Mouse (Mus musculus) midbrain, embryonic 16.5 days (tissue): ENCODE results near the gene Slc26a10. TPM values are rescaled to one million over a fixed set of nuclear protein-coding genes. Genes with fewer than 3 reads are reported as not detected.

Experiments used
- ATAC-seq: fragments of 200-750 bp; cut with Nextera tagmentation; 2 replicates; pipeline ENCODE4 v1.8.0; 2017; ENCODE audit warnings: moderate TSS enrichment
- H3K27ac ChIP-seq: fragments of 300-500 bp; sonication (generic); 2 replicates; pipeline ENCODE4 v1.5.1; 2014; ENCODE audit warnings: mild to moderate bottlenecking, low read length, mixed read lengths
- H3K27me3 ChIP-seq: fragments of 300-500 bp; sonication (generic); 2 replicates; pipeline ENCODE4 v1.6.1; 2014; ENCODE audit warnings: low read depth, low read length, mixed read lengths; ENCODE audit not compliant: control insufficient read depth, insufficient read depth
- H3K36me3 ChIP-seq: fragments of 300-500 bp; sonication (generic); 2 replicates; pipeline ENCODE4 v1.6.1; 2014; ENCODE audit warnings: mild to moderate bottlenecking, low read length, moderate library complexity, mixed read lengths; ENCODE audit not compliant: control insufficient read depth, insufficient read depth
- H3K4me1 ChIP-seq: fragments of 300-500 bp; sonication (generic); 2 replicates; pipeline ENCODE4 v1.6.1; 2014; ENCODE audit warnings: mild to moderate bottlenecking, low read length, mixed read lengths; ENCODE audit not compliant: control insufficient read depth, insufficient read depth
- H3K4me2 ChIP-seq: fragments of 300-500 bp; sonication (generic); 2 replicates; pipeline ENCODE4 v1.6.1; 2014; ENCODE audit warnings: mild to moderate bottlenecking, low read length, mixed read lengths
- H3K4me3 ChIP-seq: fragments of 300-500 bp; sonication (generic); 2 replicates; pipeline ENCODE4 v1.5.1; 2014; ENCODE audit warnings: low read depth, mild to moderate bottlenecking, low read length, moderate library complexity, mixed read lengths
- H3K9ac ChIP-seq: fragments of 300-500 bp; sonication (generic); 2 replicates; pipeline ENCODE4 v1.6.1; 2014; ENCODE audit warnings: low read depth, low read length, mixed read lengths
- H3K9me3 ChIP-seq: fragments of 300-500 bp; sonication (generic); replicated peaks from 2 replicates; pipeline ENCODE4 v1.6.1; 2014; ENCODE audit warnings: mild to moderate bottlenecking, low read length, mixed read lengths; ENCODE audit not compliant: control insufficient read depth, poor library complexity, severe bottlenecking
- WGBS: fragments of 180-500 bp; shearing (Covaris S2); extraction: QIAGEN DNeasy Blood & Tissue Kit; methylation state at CpG from one replicate; pipeline ENCODE4 v1.1.7; 2014; 5-methylcytosine and 5-hydroxymethylcytosine counted together
- polyA plus RNA-seq: library from polyadenylated mRNA; unstranded; fragments of >200 nt; fragmentation: Nextera tagmentation; extraction: Ambion mirVana; gene quantifications from 2 replicates; pipeline ENCODE4 v1.2.1, GENCODE M21; 2015

Slc26a10 gene
- polyA plus RNA-seq, 1 experiment from 2014 or later, result 1.2 TPM

GRCm38 (mm10) chr10:127203106-127203505 is 22.7 kb upstream of the Slc26a10 start:
- WGBS, result 99% methylated on average over 3 of the region's 3 CpGs
- Histone ChIP-seq H3K4me3 (no peak overlapping the region), H3K27ac (no peak overlapping the region), H3K4me1 (no peaks in the 10 kb centered on the region), H3K9me3 (no peaks in the 10 kb centered on the region), H3K27me3 (no peaks in the 10 kb centered on the region), H3K36me3 (peaks cover 42% of the 10 kb centered on the region), H3K4me2 (no peak overlapping the region), H3K9ac (no peak overlapping the region)
- no peak for ATAC-seq

DNA sequence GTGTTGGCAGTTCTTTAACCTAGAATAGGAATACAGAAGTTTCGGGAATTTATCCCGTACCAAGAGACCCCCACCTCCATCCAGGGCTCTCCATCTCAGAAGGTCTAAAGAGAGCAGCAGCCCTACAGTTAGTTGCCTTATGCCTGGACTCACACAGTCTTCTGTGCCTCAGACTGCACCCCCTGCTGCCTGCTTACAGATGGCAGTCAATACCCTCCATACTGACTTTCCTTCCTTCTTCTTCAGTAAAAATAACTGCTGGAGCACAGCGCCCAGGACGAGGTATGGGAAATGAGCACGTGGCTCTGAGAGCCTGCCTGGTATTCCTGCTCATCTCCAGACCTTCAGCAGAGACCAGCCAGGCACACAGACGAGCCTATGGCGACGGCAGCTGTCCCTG is 19.8 kb upstream of the Slc26a10 start:
- Histone ChIP-seq H3K27ac (no peak overlapping the region), H3K9me3 (no peaks in the 10 kb centered on the region), H3K4me2 (no peak overlapping the region), H3K4me1 (peaks cover 8% of the 10 kb centered on the region), H3K27me3 (no peaks in the 10 kb centered on the region), H3K4me3 (no peak overlapping the region), H3K36me3 (peaks cover 35% of the 10 kb centered on the region), H3K9ac (no peak overlapping the region)
- WGBS, result 87% methylated on average over 8 of the region's 8 CpGs
- ATAC-seq, result no peak

GRCm38 (mm10) chr10:127199474-127199873 is 19.0 kb upstream of the Slc26a10 start:
- WGBS, result 87% methylated on average over 11 of the region's 11 CpGs

GRCm38 (mm10) chr10:127199068-127199467 is 18.6 kb upstream of the Slc26a10 start:
- ATAC-seq, result no peak
- H3K4me1 ChIP-seq, result peaks cover 16% of the 10 kb centered on the region
- peaks cover 29% of the 10 kb centered on the region for H3K36me3 ChIP-seq
- H3K27me3 ChIP-seq, result no peaks in the 10 kb centered on the region
- H3K9me3 ChIP-seq, result no peaks in the 10 kb centered on the region
- WGBS, result 57% methylated on average over 5 of the region's 5 CpGs
- H3K27ac ChIP-seq, result no peak overlapping the region
- no peak overlapping the region for H3K9ac ChIP-seq
- no peak overlapping the region for H3K4me3 ChIP-seq
- H3K4me2 ChIP-seq, result no peak overlapping the region

More at GRCm38 (mm10) chr10:127199474-127199873, 19.0 kb upstream of the Slc26a10 start:
- H3K36me3 ChIP-seq, result peaks cover 31% of the 10 kb centered on the region
- ATAC-seq, result no peak
- peaks cover 12% of the 10 kb centered on the region for H3K4me1 ChIP-seq
- H3K27ac ChIP-seq, result no peak overlapping the region
- H3K4me3 ChIP-seq, result no peak overlapping the region
- H3K4me2 ChIP-seq, result no peak overlapping the region
- no peaks in the 10 kb centered on the region for H3K27me3 ChIP-seq
- no peak overlapping the region for H3K9ac ChIP-seq
- no peaks in the 10 kb centered on the region for H3K9me3 ChIP-seq

- Histone ChIP-seq H3K36me3 (peaks cover 24% of the 10 kb centered on the region), H3K4me3 (no peak overlapping the region), H3K4me1 (peaks cover 16% of the 10 kb centered on the region), H3K9me3 (no peaks in the 10 kb centered on the region), H3K27ac (no peak overlapping the region), H3K9ac (no peak overlapping the region), H3K27me3 (no peaks in the 10 kb centered on the region), H3K4me2 (no peak overlapping the region)
- 73% methylated on average over 2 of the region's 2 CpGs for WGBS
- no peak for ATAC-seq
These were observed 18.0 kb upstream of the Slc26a10 start for GRCm38 (mm10) chr10:127198492-127198891.

GRCm38 (mm10) chr10:127197505-127198110 is 17.2 kb upstream of the Slc26a10 start:
- Histone ChIP-seq H3K36me3 (peaks cover 19% of the 10 kb centered on the region), H3K27ac (no peak overlapping the region)

GRCm38 (mm10) chr10:127197104-127197503 is 16.7 kb upstream of the Slc26a10 start:
- Histone ChIP-seq H3K36me3 (peaks cover 21% of the 10 kb centered on the region), H3K4me1 (peaks cover 16% of the 10 kb centered on the region), H3K27ac (0 out of 2 replicates have a peak overlapping the region, but pooled peaks have one; percentile 32), H3K4me3 (no peak overlapping the region), H3K4me2 (no peak overlapping the region), H3K9me3 (no peaks in the 10 kb centered on the region), H3K9ac (no peak overlapping the region), H3K27me3 (no peaks in the 10 kb centered on the region)
- 91% methylated on average over 8 of the region's 8 CpGs for whole genome bisulfite sequencing
- ATAC-seq, result no peak

More at GRCm38 (mm10) chr10:127197505-127198110, 17.2 kb upstream of the Slc26a10 start:
- ATAC-seq, result no peak
- no peak overlapping the region for H3K4me3 ChIP-seq
- H3K9ac ChIP-seq, result no peak overlapping the region
- 84% methylated on average over 11 of the region's 11 CpGs for WGBS
- no peaks in the 10 kb centered on the region for H3K9me3 ChIP-seq
- H3K27me3 ChIP-seq, result no peaks in the 10 kb centered on the region
- H3K4me2 ChIP-seq, result no peak overlapping the region
- H3K4me1 ChIP-seq, result peaks cover 16% of the 10 kb centered on the region

DNA sequence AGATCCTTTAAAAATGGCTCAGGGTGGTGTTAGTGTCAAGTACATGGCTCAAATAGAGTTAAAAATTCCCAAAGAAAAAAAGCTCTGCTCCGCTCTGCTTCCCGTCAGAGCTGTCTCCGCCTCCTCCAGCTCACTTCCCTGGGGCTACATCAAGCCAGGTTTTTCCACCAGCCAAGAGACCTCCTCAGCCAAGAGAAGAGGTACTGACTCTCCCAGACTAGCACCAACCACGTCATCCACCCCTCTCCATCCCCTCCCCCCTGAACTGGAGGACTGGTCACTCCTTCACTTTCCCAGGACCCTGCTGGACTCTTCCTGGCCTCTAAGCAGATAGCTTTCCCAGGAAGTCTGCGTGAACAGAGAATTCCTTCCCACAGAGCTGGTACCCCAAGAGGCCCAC is 15.9 kb upstream of the Slc26a10 start:
- peak overlapping the region; percentile 78 for H3K4me3 ChIP-seq
- H3K27ac ChIP-seq, result peak overlapping the region; percentile 91
- WGBS, result under 1% methylated on average over 5 of the region's 5 CpGs
- peak overlapping the region; percentile 98; the same call in 1 of the 2 replicates for H3K9ac ChIP-seq
- ATAC-seq, result peak; percentile 49
- peaks cover 24% of the 10 kb centered on the region for H3K36me3 ChIP-seq
- no peaks in the 10 kb centered on the region for H3K27me3 ChIP-seq
- no peaks in the 10 kb centered on the region for H3K9me3 ChIP-seq
- H3K4me1 ChIP-seq, result peaks cover 16% of the 10 kb centered on the region
- H3K4me2 ChIP-seq, result peak overlapping the region; percentile 90

DNA sequence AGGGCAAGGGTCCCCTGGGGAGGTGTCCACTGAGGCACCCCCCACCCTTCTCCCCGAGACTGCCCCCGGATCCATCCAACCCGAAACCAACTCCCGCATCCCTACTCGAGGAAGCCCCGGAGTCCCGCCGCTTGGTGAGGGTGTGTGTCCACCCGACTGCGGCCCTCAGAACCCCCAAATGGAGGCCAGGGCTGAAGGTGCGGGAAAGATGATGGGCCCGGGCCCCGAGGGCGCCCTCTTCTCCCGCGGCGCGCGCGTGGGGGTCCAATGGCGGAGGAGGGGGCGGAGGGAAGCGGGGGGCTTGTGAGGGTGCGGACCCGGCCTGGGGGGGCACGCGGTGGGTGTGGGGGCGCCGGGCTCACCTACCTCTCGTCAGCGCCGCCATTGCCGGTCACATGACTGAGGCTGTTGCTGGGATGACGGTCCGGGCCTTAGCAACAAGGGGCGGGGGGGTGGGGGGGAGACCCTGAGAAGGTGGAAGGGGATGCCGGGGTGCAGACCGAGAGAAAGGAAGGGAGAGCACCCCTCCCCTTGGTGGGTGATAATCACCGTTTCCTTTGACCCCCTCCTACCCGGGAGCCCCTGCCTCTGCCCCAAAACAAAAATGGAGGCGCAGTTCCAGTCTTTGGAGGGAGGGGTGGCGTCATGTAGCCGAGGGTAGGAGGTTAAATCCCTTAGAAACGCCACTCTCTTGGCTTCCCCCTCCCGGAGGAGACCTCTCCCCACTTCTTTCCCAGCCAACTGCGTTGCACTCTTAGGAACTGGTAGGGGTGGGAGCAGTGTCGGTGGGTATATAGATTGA is 15.1 kb upstream of the Slc26a10 start, which contains the start of gene Dtx3:
Gene Dtx3, minus strand, starts transcription at position 401 of the 802 bp plus-strand sequence.
- peaks cover 16% of the 10 kb centered on the region for H3K4me1 ChIP-seq
- H3K27me3 ChIP-seq, result no peaks in the 10 kb centered on the region
- H3K9ac ChIP-seq, result peak within 1 kb of the TSS; percentile 98
- H3K4me2 ChIP-seq, result peak within 1 kb of the TSS; percentile 90
- peak within 1 kb of the TSS; percentile 91 for H3K27ac ChIP-seq
- peaks cover 29% of the 10 kb centered on the region for H3K36me3 ChIP-seq
- ATAC-seq, result peak; percentile 73
- no peaks in the 10 kb centered on the region for H3K9me3 ChIP-seq
- peak within 1 kb of the TSS; percentile 78 for H3K4me3 ChIP-seq
- 1% methylated on average over 26 of the region's 47 CpGs for WGBS
